In genomic region chr15:12236961-12237360, GRCm38 (mm10) we compare ENCODE assay signal across 23 mouse cellular contexts. TPM values are rescaled to one million over a fixed set of nuclear protein-coding genes. Genes with fewer than 3 reads are reported as not detected.
DNase-seq lines count a peak whose midpoint lies in the region; ATAC-seq and TF ChIP-seq lines count a peak whose summit lies in the region.
"Had no signal": no experiment of that assay in that cellular context is flagged by ENCODE, and none has a peak within 500 bp of the region (broad histone marks: within the 10 kb centered on the region; RNA-seq: fewer than 3 reads in every experiment).

No protein-coding gene starts in this region.

- ATAC-seq in heart, embryonic 12.5 days (ENCODE audit: insufficient number of reproducible peaks, low FRiP score) = no peak
- no peak for ATAC-seq in kidney, postnatal 0 days (replicated peaks; ENCODE audit: low FRiP score, low read depth)
- no peak for ATAC-seq in midbrain, embryonic 11.5 days (ENCODE audit: low FRiP score)
- ATAC-seq in midbrain, postnatal 0 days (ENCODE audit: low FRiP score) = no peak
- ATAC-seq in megakaryocyte-erythroid progenitor cell, adult 5-6 weeks (replicated peaks; ENCODE audit: low FRiP score, low TSS enrichment, poor library complexity, severe bottlenecking) = peak; percentile 74
- ATAC-seq: forebrain, embryonic 13.5 days; intestine, postnatal 0 days; midbrain, embryonic 13.5 days had no signal

- H3K4me2 ChIP-seq in heart, embryonic 12.5 days = no peak overlapping the region
- no peak overlapping the region for H3K4me2 ChIP-seq in kidney, postnatal 0 days (ENCODE audit: low read length)
- H3K4me2 ChIP-seq in midbrain, embryonic 11.5 days = no peak overlapping the region
- no peak overlapping the region for H3K4me2 ChIP-seq in midbrain, postnatal 0 days (ENCODE audit: low read depth, low read length, poor library complexity, severe bottlenecking)
- H3K4me2 ChIP-seq: forebrain, embryonic 13.5 days; hindbrain, embryonic 14.5 days; limb, embryonic 13.5 days; midbrain, embryonic 13.5 days had no signal

- peaks cover 20% of the 10 kb centered on the region for H3K4me1 ChIP-seq in heart, embryonic 12.5 days (replicated peaks)
- 0 out of 2 replicates have a peak, but pooled peaks cover 5% of the 10 kb centered on the region for H3K4me1 ChIP-seq in kidney, postnatal 0 days (replicated peaks; ENCODE audit: insufficient read depth, low read length)
- H3K4me1 ChIP-seq in midbrain, embryonic 11.5 days (ENCODE audit: control insufficient read depth, insufficient read depth, low read length) = no peaks in the 10 kb centered on the region
- H3K4me1 ChIP-seq in midbrain, postnatal 0 days (ENCODE audit: insufficient read depth, low read length) = no peaks in the 10 kb centered on the region
- H3K4me1 ChIP-seq: forebrain, embryonic 13.5 days had no signal

- intact Hi-C loops in heart, postnatal 25 days (cut with DNase I) = no loop called here

- H3K36me3 ChIP-seq in heart, embryonic 12.5 days = peaks cover 76% of the 10 kb centered on the region
- H3K36me3 ChIP-seq in kidney, postnatal 0 days (ENCODE audit: insufficient read depth, low read length) = peaks cover 40% of the 10 kb centered on the region
- H3K36me3 ChIP-seq in midbrain, embryonic 11.5 days (ENCODE audit: control insufficient read depth, insufficient read depth, low read length) = peaks cover 5% of the 10 kb centered on the region
- peaks cover 35% of the 10 kb centered on the region for H3K36me3 ChIP-seq in midbrain, postnatal 0 days (ENCODE audit: insufficient read depth, low read length)

- WGBS in heart, embryonic 12.5 days = 48% methylated on average over 2 of the region's 2 CpGs
- 63% methylated on average over 2 of the region's 2 CpGs for WGBS in kidney, postnatal 0 days
- 88% methylated on average over 2 of the region's 2 CpGs for WGBS in midbrain, embryonic 11.5 days
- 95% methylated on average over 2 of the region's 2 CpGs for WGBS in midbrain, postnatal 0 days

- no peak overlapping the region for H3K9ac ChIP-seq in heart, embryonic 12.5 days
- H3K9ac ChIP-seq in kidney, postnatal 0 days (ENCODE audit: low read depth, low read length) = no peak overlapping the region
- no peak overlapping the region for H3K9ac ChIP-seq in midbrain, embryonic 11.5 days (ENCODE audit: low read length)
- H3K9ac ChIP-seq in midbrain, postnatal 0 days (replicated peaks; ENCODE audit: low read length, poor library complexity, severe bottlenecking) = no peak overlapping the region
- H3K9ac ChIP-seq: forebrain, embryonic 13.5 days; hindbrain, embryonic 14.5 days; limb, embryonic 13.5 days; midbrain, embryonic 13.5 days had no signal

- peak overlapping the region; percentile 56; the same call in 1 of the 2 replicates for H3K27ac ChIP-seq in heart, embryonic 12.5 days (ENCODE audit: poor library complexity, severe bottlenecking)
- 0 out of 2 replicates have a peak overlapping the region, but pooled peaks have one; percentile 33 for H3K27ac ChIP-seq in kidney, postnatal 0 days
- no peak overlapping the region for H3K27ac ChIP-seq in midbrain, embryonic 11.5 days (ENCODE audit: low read depth, low read length)
- H3K27ac ChIP-seq in midbrain, postnatal 0 days (ENCODE audit: low read depth, low read length) = no peak overlapping the region
- H3K27ac ChIP-seq: forebrain, embryonic 13.5 days; hindbrain, embryonic 14.5 days; limb, embryonic 13.5 days; macrophage; midbrain, embryonic 13.5 days had no signal

- H3K4me3 ChIP-seq in heart, embryonic 12.5 days = no peak overlapping the region
- H3K4me3 ChIP-seq in kidney, postnatal 0 days (replicated peaks; ENCODE audit: low read depth, low read length) = no peak overlapping the region
- H3K4me3 ChIP-seq in midbrain, embryonic 11.5 days (ENCODE audit: low read depth, low read length) = no peak overlapping the region
- no peak overlapping the region for H3K4me3 ChIP-seq in midbrain, postnatal 0 days (ENCODE audit: low read depth, low read length)
- H3K4me3 ChIP-seq: forebrain, embryonic 13.5 days; limb, embryonic 13.5 days; midbrain, embryonic 13.5 days had no signal

- no peaks in the 10 kb centered on the region for H3K27me3 ChIP-seq in heart, embryonic 12.5 days (replicated peaks)
- no peaks in the 10 kb centered on the region for H3K27me3 ChIP-seq in kidney, postnatal 0 days (ENCODE audit: insufficient read depth, low read length)
- H3K27me3 ChIP-seq in midbrain, embryonic 11.5 days (ENCODE audit: control insufficient read depth, insufficient read depth, low read length) = no peaks in the 10 kb centered on the region
- no peaks in the 10 kb centered on the region for H3K27me3 ChIP-seq in midbrain, postnatal 0 days (ENCODE audit: insufficient read depth, low read length)
- H3K27me3 ChIP-seq: forebrain, embryonic 13.5 days; limb, embryonic 13.5 days; midbrain, embryonic 13.5 days had no signal

- H3K9me3 ChIP-seq in heart, embryonic 12.5 days (replicated peaks) = no peaks in the 10 kb centered on the region
- no peaks in the 10 kb centered on the region for H3K9me3 ChIP-seq in kidney, postnatal 0 days (replicated peaks; ENCODE audit: low read length)
- no peaks in the 10 kb centered on the region for H3K9me3 ChIP-seq in midbrain, embryonic 11.5 days (ENCODE audit: control insufficient read depth, low read length)
- no peaks in the 10 kb centered on the region for H3K9me3 ChIP-seq in midbrain, postnatal 0 days (ENCODE audit: low read length)
- H3K9me3 ChIP-seq: forebrain, embryonic 13.5 days; limb, embryonic 13.5 days; midbrain, embryonic 13.5 days had no signal

- DNase-seq in heart, postnatal 25 days (ENCODE audit: low spot score) = no peak
- no peak for DNase-seq in kidney, postnatal 0 days (ENCODE audit: low spot score)
- no peak for DNase-seq in kidney, postnatal 4 days
- DNase-seq in midbrain, embryonic 11.5 days (ENCODE audit: low spot score, missing footprints) = peak; percentile 49
- no peak for DNase-seq in midbrain, postnatal 0 days (ENCODE audit: low spot score)
- DNase-seq in cerebellum, postnatal 36 days = no peak
- DNase-seq: cerebellum, adult 2 months; cerebellum, postnatal 14 days; gastrocnemius, postnatal 36 days; kidney, adult 9 months; kidney, postnatal 14 days; lung, postnatal 10 days; retina, postnatal 1 day; right cerebral cortex, postnatal 14 days; thymus, postnatal 4 days had no signal

- TF ChIP-seq CTCF in kidney, postnatal 0 days (IDR thresholded peaks at IDR 0.05; ENCODE audit: low read depth) = no peak
- no peak for TF ChIP-seq CTCF in midbrain, postnatal 0 days (IDR thresholded peaks at IDR 0.05)

RNA-seq across cellular contexts. Expression of gene Mtmr12, which starts 32.1 kb away (rescaled TPM):
- 16.5 and 16.7 TPM in 2 replicates for polyA plus RNA-seq in heart, embryonic 12.5 days (2016; fragmentation: Nextera tagmentation; extraction: Ambion mirVana)
- total RNA-seq in heart, postnatal 25 days (2021) = 10 to 100 TPM in 1 of 2 experiments, 1 to 10 TPM in 1; 9.6 to 11.3 TPM
- 12.5 and 13.2 TPM in 2 replicates for polyA plus RNA-seq in kidney, postnatal 0 days (2015; fragmentation: Nextera tagmentation; extraction: Ambion mirVana)
- 16.5 and 17.7 TPM in 2 replicates for polyA plus RNA-seq in midbrain, embryonic 11.5 days (2014; fragmentation: Nextera tagmentation; extraction: Ambion mirVana)
- total RNA-seq in midbrain, postnatal 0 days (2014; rRNA removed) = 10.4 and 12.6 TPM in 2 replicates
- polyA plus RNA-seq in midbrain, postnatal 0 days (2015; fragmentation: Nextera tagmentation; extraction: Ambion mirVana) = 4.5 and 4.8 TPM in 2 replicates
- 15.7 and 19.6 TPM in 2 replicates for total RNA-seq in megakaryocyte-erythroid progenitor cell, adult 5-6 weeks (2014; fragmentation: Nextera tagmentation)
- 12.2 and 21.9 TPM in 2 replicates for total RNA-seq in megakaryocyte-erythroid progenitor cell, adult 5-6 weeks (2017)

Comparison
In these comparisons a context has a peak if more than half of its experiments do, and no peak if none do; other contexts are left out.
1. H3K27ac ChIP-seq: peak in heart, embryonic 12.5 days (single experiment) and kidney, postnatal 0 days (single experiment); none in midbrain, embryonic 11.5 days (single experiment) and midbrain, postnatal 0 days (single experiment).